Mouse (Mus musculus) stomach, embryonic 16.5 days (tissue): ENCODE results near the gene Olfr1162. TPM values are rescaled to one million over a fixed set of nuclear protein-coding genes. Genes with fewer than 3 reads are reported as not detected.
A peak's percentile ranks its signal among the peaks of the same experiment; 100 is the strongest.
"Not testable (repeated sequence)": the region's sequence is repeated elsewhere in the genome, so short reads cannot be mapped to it uniquely, and the experiment has no call there.

ENCODE experiments used
- ATAC-seq: fragments of 200-750 bp; cut with Nextera tagmentation; 2 replicates; pipeline ENCODE4 v1.8.0; 2017; ENCODE audit warnings: moderate number of reproducible peaks, moderate TSS enrichment; ENCODE audit not compliant: insufficient read depth, low FRiP score
- H3K27ac ChIP-seq: fragments of 300-500 bp; sonication (generic); 2 replicates; pipeline ENCODE4 v1.5.1; 2014; ENCODE audit warnings: low read length
- H3K27me3 ChIP-seq: fragments of 300-500 bp; sonication (generic); 2 replicates; pipeline ENCODE4 v1.6.1; 2014; ENCODE audit warnings: low read length, control low read depth, mixed read lengths; ENCODE audit not compliant: control insufficient read depth, insufficient read depth
- H3K36me3 ChIP-seq: fragments of 300-500 bp; sonication (generic); 2 replicates; pipeline ENCODE4 v1.6.1; 2014; ENCODE audit warnings: low read length; ENCODE audit not compliant: control insufficient read depth, insufficient read depth
- H3K4me1 ChIP-seq: fragments of 300-500 bp; sonication (generic); 2 replicates; pipeline ENCODE4 v1.6.1; 2014; ENCODE audit warnings: low read length, control low read depth, mixed read lengths; ENCODE audit not compliant: control insufficient read depth, insufficient read depth
- H3K4me2 ChIP-seq: fragments of 300-500 bp; sonication (generic); 2 replicates; pipeline ENCODE4 v1.6.1; 2014; ENCODE audit warnings: low read depth, low read length, mixed read lengths
- H3K4me3 ChIP-seq: fragments of 300-500 bp; sonication (generic); replicated peaks from 2 replicates; pipeline ENCODE4 v1.5.1; 2014; ENCODE audit warnings: mild to moderate bottlenecking, low read length
- H3K9ac ChIP-seq: fragments of 300-500 bp; sonication (generic); 2 replicates; pipeline ENCODE4 v1.6.1; 2014; ENCODE audit warnings: low read length
- H3K9me3 ChIP-seq: fragments of 300-500 bp; sonication (generic); replicated peaks from 2 replicates; pipeline ENCODE4 v1.6.1; 2016; ENCODE audit warnings: low read length, control low read depth; ENCODE audit not compliant: control insufficient read depth
- WGBS: fragments of 180-500 bp; shearing (Covaris S2); extraction: QIAGEN DNeasy Blood & Tissue Kit; methylation state at CpG from one replicate; pipeline ENCODE4 v1.1.7; 2014; 5-methylcytosine and 5-hydroxymethylcytosine counted together
- polyA plus RNA-seq: library from polyadenylated mRNA; unstranded; fragments of >200 nt; fragmentation: Nextera tagmentation; extraction: Ambion mirVana; gene quantifications from 2 replicates; pipeline ENCODE4 v1.2.1, GENCODE M21; 2015

Gene Olfr1162
- not detected in 2 replicates for polyA plus RNA-seq

DNA sequence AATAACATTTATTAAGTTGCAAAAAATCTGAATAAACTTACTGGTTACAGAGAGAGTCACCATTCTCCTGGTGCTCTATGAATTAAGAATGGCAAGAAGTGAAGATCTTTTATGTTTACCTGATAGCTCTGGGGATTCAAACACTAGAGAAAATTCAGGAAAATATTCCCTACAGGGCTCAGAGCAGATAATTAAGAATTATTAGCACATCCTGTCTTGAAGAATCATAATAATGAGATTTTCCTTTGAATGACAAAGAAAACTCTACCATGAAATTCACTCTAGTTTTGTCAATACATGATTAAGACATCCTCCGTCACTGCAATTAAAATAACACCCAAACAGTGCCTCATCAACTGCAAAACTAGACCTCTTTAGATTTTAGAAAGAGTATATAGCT, at the start of gene Olfr1162:
Gene Olfr1162, minus strand, starts transcription at position 101 of the 400 bp plus-strand sequence.
- H3K4me3 ChIP-seq: no peak within 1 kb of the TSS
- H3K27me3 ChIP-seq: no peaks in the 10 kb centered on the region
- WGBS: 80% methylated on average over 1 of the region's 1 CpGs
- no peaks in the 10 kb centered on the region for H3K4me1 ChIP-seq
- H3K36me3 ChIP-seq: no peaks in the 10 kb centered on the region
- no peak within 1 kb of the TSS for H3K27ac ChIP-seq
- H3K4me2 ChIP-seq: no peak within 1 kb of the TSS
- H3K9ac ChIP-seq: no peak within 1 kb of the TSS
- ATAC-seq: no peak
- no peaks in the 10 kb centered on the region for H3K9me3 ChIP-seq

DNA sequence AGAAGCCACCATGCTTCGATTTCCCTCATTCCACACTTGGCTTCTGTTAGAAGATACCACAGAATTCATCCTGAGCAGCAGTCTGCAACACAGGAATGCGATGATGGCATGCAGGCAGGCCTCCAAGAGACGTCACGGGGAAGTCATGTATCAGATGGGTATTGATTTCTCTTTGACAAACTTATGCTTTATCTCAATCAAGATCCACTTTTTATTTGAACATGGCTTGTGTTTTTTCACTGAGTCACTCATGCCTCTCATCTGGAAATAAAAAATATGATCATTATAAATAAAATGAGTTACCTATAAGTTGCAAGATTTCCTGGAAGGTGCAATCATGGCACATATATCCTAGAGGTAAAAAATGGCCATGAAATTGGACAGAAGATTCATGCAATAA, 42.9 kb upstream of the Olfr1162 start, which contains the start of gene Olfr1164:
Gene Olfr1164, minus strand, starts transcription at position 101 of the 400 bp plus-strand sequence.
- H3K27me3 ChIP-seq: no peaks in the 10 kb centered on the region
- 75% methylated on average over 4 of the region's 4 CpGs for WGBS
- no peak within 1 kb of the TSS for H3K27ac ChIP-seq
- no peaks in the 10 kb centered on the region for H3K9me3 ChIP-seq
- no peak for ATAC-seq
- H3K4me3 ChIP-seq: no peak within 1 kb of the TSS
- H3K4me2 ChIP-seq: no peak within 1 kb of the TSS
- no peak within 1 kb of the TSS for H3K9ac ChIP-seq
- H3K4me1 ChIP-seq: no peaks in the 10 kb centered on the region
- H3K36me3 ChIP-seq: no peaks in the 10 kb centered on the region

DNA sequence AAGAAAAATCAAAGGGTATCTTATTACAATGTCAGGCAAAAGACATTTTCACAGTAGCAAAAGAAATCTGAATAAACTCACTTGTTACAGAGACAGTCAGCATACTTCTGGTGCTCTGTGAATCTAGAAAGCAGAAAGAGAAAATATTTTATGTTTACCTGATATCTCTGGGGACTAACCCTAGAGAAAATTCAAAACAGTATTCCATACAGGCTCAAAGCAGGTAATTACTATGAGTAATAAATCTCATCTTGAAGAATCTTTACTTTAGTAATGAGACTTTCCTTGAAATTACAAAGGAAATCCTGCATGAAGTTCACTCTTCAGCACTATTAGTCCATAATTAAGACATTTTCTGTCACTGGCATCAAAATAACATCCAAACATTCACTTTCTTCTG, 20.8 kb upstream of the Olfr1162 start, which contains the start of gene Olfr1163:
Gene Olfr1163, minus strand, starts transcription at position 101 of the 400 bp plus-strand sequence.
- Histone ChIP-seq H3K4me3 (no peak within 1 kb of the TSS), H3K27ac (no peak within 1 kb of the TSS), H3K36me3 (no peaks in the 10 kb centered on the region), H3K9me3 (no peaks in the 10 kb centered on the region), H3K4me2 (no peak within 1 kb of the TSS), H3K9ac (no peak within 1 kb of the TSS), H3K27me3 (no peaks in the 10 kb centered on the region), H3K4me1 (no peaks in the 10 kb centered on the region)
- ATAC-seq: no peak

DNA sequence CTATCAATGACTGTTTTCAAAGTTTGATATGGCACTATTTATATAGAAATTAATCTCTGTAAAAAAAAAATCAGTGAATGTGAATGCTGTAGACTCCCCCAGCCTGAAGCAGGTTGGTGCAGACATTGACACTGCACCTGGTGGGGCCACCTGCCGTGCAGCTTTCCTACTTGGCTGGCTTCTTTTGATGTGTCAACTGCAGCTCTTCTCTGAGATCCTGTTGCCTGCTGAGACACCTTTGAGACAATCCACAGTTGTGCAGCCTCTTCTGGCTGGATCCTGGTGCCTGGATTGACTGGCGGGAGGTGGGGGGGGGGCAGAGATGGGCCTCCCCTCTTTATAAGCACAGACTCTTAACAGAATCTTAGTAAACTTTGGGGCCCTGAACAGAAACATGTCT, 12.7 kb upstream of the Olfr1162 start:
- whole genome bisulfite sequencing: 78% methylated on average over 2 of the region's 2 CpGs
- no peak for ATAC-seq
- Histone ChIP-seq H3K4me3 (no peak overlapping the region), H3K27ac (no peak overlapping the region), H3K36me3 (no peaks in the 10 kb centered on the region), H3K9ac (no peak overlapping the region), H3K4me1 (no peaks in the 10 kb centered on the region), H3K27me3 (no peaks in the 10 kb centered on the region), H3K4me2 (no peak overlapping the region), H3K9me3 (no peaks in the 10 kb centered on the region)

DNA sequence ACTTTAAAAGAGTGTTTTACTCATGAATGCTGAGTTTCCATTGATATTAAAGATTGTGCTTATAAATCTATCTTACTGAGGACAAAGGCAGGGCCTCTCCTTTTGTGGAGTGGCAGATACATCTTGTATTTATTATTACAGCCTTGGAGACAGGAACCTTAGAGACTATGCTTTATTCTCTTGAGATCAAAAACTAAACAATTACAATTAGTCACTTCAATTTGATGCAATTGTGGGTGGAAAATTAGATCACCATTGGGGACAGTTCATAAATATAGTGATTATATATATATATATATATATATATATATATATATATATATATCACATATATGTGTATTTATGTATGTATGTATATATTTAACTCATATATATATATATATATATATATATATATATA, 13.3 kb downstream of the Olfr1162 start, which contains the start of gene Olfr73:
Gene Olfr73, minus strand, starts transcription at position 101 of the 400 bp plus-strand sequence.
- Histone ChIP-seq H3K4me1 (no peaks in the 10 kb centered on the region), H3K27me3 (no peaks in the 10 kb centered on the region), H3K27ac (no peak within 1 kb of the TSS), H3K9ac (no peak within 1 kb of the TSS), H3K36me3 (no peaks in the 10 kb centered on the region), H3K4me2 (no peak within 1 kb of the TSS), H3K4me3 (no peak within 1 kb of the TSS), H3K9me3 (no peaks in the 10 kb centered on the region)
- ATAC-seq: no peak

DNA sequence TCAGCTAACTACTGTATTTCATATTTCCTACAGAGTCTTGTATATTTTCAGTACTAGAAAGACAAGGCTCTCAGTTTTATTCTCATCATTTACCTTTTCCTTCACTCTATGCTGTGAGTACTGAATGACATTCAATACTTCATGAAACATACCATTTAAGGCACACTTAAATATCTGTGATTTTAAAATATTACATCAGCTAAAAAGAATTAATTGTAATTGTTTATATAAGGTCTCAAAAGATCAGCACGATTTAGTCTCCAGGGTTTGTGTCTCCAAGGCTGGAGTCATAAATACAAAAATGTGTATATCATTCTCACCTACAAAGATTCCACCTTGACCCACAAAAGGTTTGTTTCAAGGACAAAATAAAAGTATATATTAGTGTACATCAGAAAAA, 28.5 kb downstream of the Olfr1162 start, which contains the start of gene Olfr1161:
Gene Olfr1161, plus strand, starts transcription at position 301 of the 400 bp plus-strand sequence.
- ATAC-seq, H3K27ac ChIP-seq, H3K9me3 ChIP-seq, H3K27me3 ChIP-seq, H3K9ac ChIP-seq, H3K4me1 ChIP-seq, H3K4me2 ChIP-seq, H3K36me3 ChIP-seq, H3K4me3 ChIP-seq: not testable (repeated sequence)
- WGBS: 56% methylated on average over 1 of the region's 1 CpGs

DNA sequence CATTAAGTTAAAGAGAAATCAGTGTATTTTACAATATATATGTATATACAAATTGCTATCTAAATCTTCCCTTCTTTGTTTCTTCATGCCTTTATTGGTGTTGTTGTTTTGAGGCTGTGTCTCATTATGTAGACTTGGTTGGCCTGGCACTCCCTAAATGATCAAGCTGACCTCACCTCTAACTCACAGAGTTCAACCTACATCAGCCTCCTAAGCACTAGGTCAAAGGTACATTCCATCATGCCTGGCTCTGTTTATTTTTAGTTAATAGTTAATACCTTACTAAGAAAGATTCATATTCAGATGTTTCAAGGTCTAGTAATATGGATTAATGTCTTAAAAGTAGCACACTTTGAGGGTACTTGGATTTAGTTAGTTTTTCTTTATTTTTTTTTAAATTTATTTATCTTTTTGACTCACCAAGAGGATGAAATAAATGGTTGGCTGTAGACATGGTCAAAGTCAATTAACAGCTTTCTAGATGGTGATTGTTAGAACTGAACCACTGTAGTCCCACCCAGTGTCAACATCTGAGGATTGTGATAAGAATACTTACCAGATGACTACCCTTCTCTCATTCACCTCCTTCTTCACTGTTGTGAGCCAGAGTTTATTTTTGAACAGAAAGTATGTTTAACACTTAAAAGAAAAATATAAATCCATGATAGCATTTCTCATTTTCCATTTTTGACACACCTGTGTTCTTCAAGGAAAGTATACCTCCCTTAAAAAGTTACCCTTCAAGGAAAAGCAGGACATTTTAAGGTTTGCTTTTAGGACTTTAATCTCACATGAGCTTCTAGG, 43.2 kb downstream of the Olfr1162 start, which contains the start of gene Olfr1160:
Gene Olfr1160, minus strand, starts transcription at position 754 of the 804 bp plus-strand sequence.
- Histone ChIP-seq H3K36me3 (no peaks in the 10 kb centered on the region), H3K4me1 (no peaks in the 10 kb centered on the region), H3K4me2 (no peak within 1 kb of the TSS), H3K9me3 (no peaks in the 10 kb centered on the region), H3K4me3 (no peak within 1 kb of the TSS), H3K9ac (no peak within 1 kb of the TSS), H3K27me3 (no peaks in the 10 kb centered on the region), H3K27ac (no peak within 1 kb of the TSS)
- peak; percentile 92 for ATAC-seq

Other genes with a start within 250 kb of the Olfr1162 start
- gene Olfr1145, start 241.3 kb downstream of the Olfr1162 start, polyA plus RNA-seq: not detected in 2 replicates
- gene Olfr1148, start 220.6 kb downstream of the Olfr1162 start, polyA plus RNA-seq: not detected in 2 replicates
- gene Olfr1150-ps1, start 207.1 kb downstream of the Olfr1162 start, polyA plus RNA-seq: not detected in 2 replicates
- not detected in 2 replicates for gene Olfr1151, start 195.3 kb downstream of the Olfr1162 start, polyA plus RNA-seq
- gene Olfr1152, start 184.6 kb downstream of the Olfr1162 start, polyA plus RNA-seq: not detected in 2 replicates
- not detected in 2 replicates for gene Olfr1153, start 156.2 kb downstream of the Olfr1162 start, polyA plus RNA-seq
- gene Olfr1154, start 146.0 kb downstream of the Olfr1162 start, polyA plus RNA-seq: not detected in 2 replicates
- gene Olfr1155, start 106.0 kb downstream of the Olfr1162 start, polyA plus RNA-seq: not detected in 2 replicates
- gene Olfr1156, start 98.0 kb downstream of the Olfr1162 start, polyA plus RNA-seq: not detected in 2 replicates
- not detected in 2 replicates for gene Olfr1157, start 82.8 kb downstream of the Olfr1162 start, polyA plus RNA-seq
- gene Olfr74, start 76.5 kb downstream of the Olfr1162 start, polyA plus RNA-seq: not detected in 2 replicates
- not detected in 2 replicates for gene Olfr1158, start 61.0 kb downstream of the Olfr1162 start, polyA plus RNA-seq
- gene Olfr1160, start 42.9 kb downstream of the Olfr1162 start, polyA plus RNA-seq: not detected in 2 replicates
- gene Olfr1161, start 28.4 kb downstream of the Olfr1162 start, polyA plus RNA-seq: not detected in 2 replicates
- 0.07 TPM in 1 of 2 replicates, not detected in the other for gene Olfr73, start 13.4 kb downstream of the Olfr1162 start, polyA plus RNA-seq
- gene Olfr1163, start 20.7 kb upstream of the Olfr1162 start, polyA plus RNA-seq: not detected in 2 replicates
- not detected in 2 replicates for gene Olfr1164, start 42.8 kb upstream of the Olfr1162 start, polyA plus RNA-seq
- gene Olfr1166, start 77.1 kb upstream of the Olfr1162 start, polyA plus RNA-seq: not detected in 2 replicates
- gene Olfr1167, start 104.1 kb upstream of the Olfr1162 start, polyA plus RNA-seq: not detected in 2 replicates
- not detected in 2 replicates for gene Olfr1168, start 130.8 kb upstream of the Olfr1162 start, polyA plus RNA-seq
- gene Olfr1170, start 177.2 kb upstream of the Olfr1162 start, polyA plus RNA-seq: not detected in 2 replicates
- not detected in 2 replicates for gene Olfr1173, start 228.7 kb upstream of the Olfr1162 start, polyA plus RNA-seq